Mouse (Mus musculus): ENCODE data around the gene Isl1. TPM values are rescaled to one million over a fixed set of nuclear protein-coding genes. Genes with fewer than 3 reads are reported as not detected.
A peak's percentile ranks its signal among the peaks of the same experiment; 100 is the strongest.

Gene Isl1
- polyA plus RNA-seq (2012; rRNA removed), result 1.2 and 2.0 TPM in 2 replicates

DNA sequence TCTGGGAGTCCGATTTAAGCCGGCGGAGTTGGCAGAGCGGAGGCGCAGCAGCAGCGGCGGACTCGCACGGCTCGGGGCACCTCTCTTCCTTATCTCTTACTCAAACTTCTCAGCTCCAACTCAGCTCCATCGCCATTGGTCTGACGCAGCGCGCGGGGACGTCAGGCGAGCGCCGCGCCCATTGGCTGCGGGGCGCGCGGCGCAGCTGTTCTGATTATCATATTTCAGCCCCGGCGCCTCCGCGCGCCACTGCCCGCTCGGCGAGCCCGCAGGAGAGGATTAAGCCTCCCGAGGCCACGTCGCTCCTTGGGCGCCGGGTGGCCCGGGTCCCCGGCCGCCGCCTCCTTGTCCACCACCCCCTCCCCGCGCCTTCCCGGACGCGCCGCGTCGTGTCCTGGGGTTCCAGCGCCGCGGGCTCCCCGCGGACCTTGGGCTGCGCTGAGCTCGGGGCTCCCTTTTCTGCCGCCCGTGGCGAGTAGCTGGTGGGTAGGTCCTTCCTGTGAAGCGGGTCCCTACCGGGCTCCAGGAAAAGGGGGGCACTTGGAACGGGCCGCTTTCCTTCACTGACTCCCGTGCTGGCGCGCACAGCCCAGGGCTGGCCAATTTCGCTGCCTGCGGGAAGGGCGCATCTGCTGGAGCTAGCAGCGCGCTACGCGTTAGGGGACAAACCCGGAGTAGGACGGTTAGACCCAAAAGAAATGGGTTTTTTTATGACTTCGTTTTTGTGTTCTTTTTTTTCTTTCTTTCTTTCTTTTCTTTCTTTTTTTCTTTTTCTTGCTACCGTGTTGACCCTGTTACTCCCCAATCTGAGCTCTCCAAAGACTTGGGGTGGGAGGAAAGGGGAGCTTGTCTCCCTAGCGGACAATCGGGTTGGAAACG is at the start of gene Isl1:
Isl1 (minus strand) TSS at position 106 of the 879 bp plus-strand sequence.
- under 1% methylated on average over 82 of the region's 82 CpGs for WGBS
- DNase-seq (ENCODE audit: low read depth, low spot score), result peak; percentile 14

DNA sequence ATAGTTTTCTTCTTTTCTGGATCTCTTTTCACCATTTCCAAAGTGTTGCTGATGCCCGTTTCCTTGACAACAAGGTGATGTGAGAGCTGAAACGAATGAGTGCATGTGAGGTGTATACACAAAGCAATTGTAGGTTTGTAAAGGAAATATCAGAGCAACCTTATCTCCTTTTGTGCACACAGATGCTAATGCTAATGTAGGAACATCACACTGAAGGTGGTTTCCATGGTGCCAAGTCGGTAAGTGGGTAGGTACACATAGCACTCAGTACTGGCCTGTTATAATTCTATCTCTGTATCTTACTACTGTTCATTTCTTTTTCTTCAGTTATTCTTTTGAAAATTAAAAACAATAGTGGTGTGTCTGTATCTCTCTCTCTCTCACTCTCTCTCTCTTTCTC is 26.3 kb upstream of the Isl1 start:
- 66% methylated on average over 3 of the region's 3 CpGs for WGBS
- DNase-seq (ENCODE audit: low read depth, low spot score), result no peak

GRCm38 (mm10) chr13:116313636-116314530 is 4.4 kb upstream of the Isl1 start:
- 13% methylated on average over 28 of the region's 28 CpGs for WGBS
- DNase-seq (ENCODE audit: low read depth, low spot score), result no peak

DNA sequence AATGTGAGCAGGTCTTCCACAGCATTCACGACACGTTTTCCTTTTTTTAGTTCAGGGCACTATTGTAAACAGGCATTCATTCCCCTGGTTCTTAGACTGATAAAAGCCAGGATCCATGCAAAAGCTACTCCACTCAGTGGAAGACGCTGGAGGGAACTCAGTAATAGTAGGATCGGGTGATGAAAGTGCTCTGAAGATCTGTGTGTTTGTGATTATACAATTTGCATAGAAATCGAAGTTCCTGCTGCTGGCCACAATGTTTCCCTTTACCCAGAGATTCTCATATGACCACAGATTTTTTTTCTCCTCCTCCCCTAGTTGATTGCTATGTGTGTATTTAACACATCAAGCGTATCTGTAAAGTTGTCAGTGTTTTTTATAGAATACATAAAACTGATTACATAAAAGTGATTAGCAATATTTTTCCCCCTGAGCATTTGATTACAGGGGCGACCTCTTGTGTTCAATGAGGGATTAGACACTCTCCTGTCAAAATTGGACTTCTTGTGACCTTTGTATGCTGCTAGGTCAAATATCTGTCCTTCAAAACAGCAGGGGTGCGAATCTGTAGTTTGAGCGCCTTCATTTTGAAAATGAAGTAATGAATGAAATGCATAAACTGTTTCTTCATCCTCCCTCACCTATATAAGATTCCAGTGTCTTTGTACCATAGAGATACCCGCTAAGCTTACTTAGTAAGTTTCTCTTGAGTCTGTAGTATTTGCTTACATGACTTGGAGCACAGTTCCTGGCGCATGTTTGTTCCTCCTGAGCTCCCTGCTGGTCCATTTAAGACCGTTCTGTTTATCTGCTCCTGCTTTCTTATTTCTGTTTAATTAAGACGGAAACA is 2.6 kb upstream of the Isl1 start:
- WGBS, result 23% methylated on average over 13 of the region's 13 CpGs
- no peak for DNase-seq (ENCODE audit: low read depth, low spot score)

DNA sequence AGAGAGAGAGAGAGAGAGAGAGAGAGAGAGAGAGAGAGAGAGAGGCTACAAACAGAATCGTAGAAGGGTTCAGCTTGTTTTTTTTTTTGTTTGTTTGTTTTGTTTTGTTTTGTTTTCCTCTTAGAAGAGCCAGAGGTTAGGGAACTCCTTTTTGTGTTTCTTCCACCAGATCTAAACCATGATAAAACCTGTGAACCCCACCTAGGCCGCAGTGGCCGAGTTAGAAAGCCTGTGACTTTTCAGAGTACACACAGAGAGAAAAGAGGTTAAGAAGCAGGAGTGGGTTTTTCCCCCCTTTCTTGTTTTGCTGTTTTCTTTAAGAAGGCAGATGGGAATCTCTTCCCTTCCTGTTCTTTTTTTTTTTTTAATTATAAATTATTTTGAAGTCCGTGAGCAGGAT is 1.5 kb upstream of the Isl1 start:
- DNase-seq (ENCODE audit: low read depth, low spot score), result no peak
- 40% methylated on average over 4 of the region's 4 CpGs for WGBS

- no peak for DNase-seq (ENCODE audit: low read depth, low spot score)
- 8% methylated on average over 9 of the region's 9 CpGs for WGBS
Measured at GRCm38 (mm10) chr13:116310463-116310765, 925 bp upstream of the Isl1 start.

- DNase-seq (ENCODE audit: low read depth, low spot score), result no peak
- 1% methylated on average over 18 of the region's 18 CpGs for WGBS
Measured at GRCm38 (mm10) chr13:116308933-116309583, 431 bp downstream of the Isl1 start.

- WGBS, result 6% methylated on average over 20 of the region's 20 CpGs
- DNase-seq (ENCODE audit: low read depth, low spot score), result no peak
Measured at GRCm38 (mm10) chr13:116308121-116308932, 1.2 kb downstream of the Isl1 start.

DNA sequence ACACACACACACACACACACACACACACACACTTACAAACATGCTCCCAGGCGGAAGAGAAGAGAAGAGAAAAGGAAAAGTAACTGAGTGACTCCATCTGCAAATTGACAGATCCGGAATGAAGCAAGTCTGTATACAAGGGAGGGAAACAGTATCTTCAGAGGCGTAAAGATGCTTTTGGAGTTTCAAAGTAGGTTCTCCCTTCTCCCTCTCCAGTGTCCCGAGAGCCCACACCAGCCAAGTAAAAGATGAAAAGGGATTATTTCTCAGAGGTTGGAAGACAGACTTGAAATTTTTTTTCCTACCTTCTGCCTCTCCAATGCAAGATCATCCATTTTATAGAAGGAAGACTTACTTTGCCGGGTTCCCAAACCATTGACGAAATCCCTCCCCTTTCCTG is 2.9 kb downstream of the Isl1 start:
- DNase-seq (ENCODE audit: low read depth, low spot score), result no peak
- WGBS, result 51% methylated on average over 6 of the region's 6 CpGs

DNA sequence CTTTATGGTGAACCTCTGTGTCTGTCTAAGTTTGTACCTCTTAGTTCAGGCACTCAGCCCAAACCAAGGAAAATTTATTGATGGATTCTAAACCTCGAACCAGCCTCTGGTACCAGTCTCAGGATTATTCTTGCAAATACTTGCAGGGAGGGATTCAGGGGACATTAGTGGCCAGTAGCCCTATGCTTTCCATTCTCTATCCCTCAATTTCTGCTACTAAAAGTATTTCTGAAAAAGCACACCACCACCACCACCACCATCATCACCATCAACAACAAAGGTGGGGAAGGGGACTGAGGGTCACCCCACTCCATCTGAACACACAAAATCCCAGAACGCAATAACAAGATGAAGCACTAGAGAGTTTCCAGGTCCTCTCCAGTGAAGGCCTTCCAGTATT is 3.8 kb downstream of the Isl1 start:
- no peak for DNase-seq (ENCODE audit: low read depth, low spot score)
- 40% methylated on average over 2 of the region's 2 CpGs for WGBS

- 13% methylated on average over 25 of the region's 25 CpGs for WGBS
- no peak for DNase-seq (ENCODE audit: low read depth, low spot score)
Measured at GRCm38 (mm10) chr13:116304713-116305470, 4.6 kb downstream of the Isl1 start.

DNA sequence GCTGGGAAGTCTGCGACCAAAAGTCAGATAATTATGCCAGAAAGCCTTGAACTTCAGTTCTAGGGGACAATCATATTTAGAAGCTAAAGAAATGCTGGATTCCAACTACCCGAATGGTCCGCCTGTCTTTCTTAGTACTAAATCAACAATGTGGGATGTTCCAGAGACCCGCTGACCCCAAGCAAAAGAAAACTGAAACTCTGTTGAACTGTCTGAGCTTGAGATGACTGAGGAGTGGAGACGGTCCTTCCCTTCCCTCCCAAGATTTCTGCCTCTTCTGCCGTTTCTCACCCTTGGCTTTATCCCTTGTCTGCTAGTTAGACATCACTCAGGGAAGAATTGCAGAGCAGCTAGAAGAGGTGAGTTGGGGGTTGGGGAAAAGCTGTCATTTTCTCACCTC is 5.7 kb downstream of the Isl1 start:
- 27% methylated on average over 6 of the region's 6 CpGs for WGBS
- DNase-seq (ENCODE audit: low read depth, low spot score), result no peak

- WGBS, result 50% methylated on average over 15 of the region's 15 CpGs
- DNase-seq (ENCODE audit: low read depth, low spot score), result no peak
Measured at GRCm38 (mm10) chr13:116302861-116303260, 6.6 kb downstream of the Isl1 start.

GRCm38 (mm10) chr13:116301706-116302105 is 7.8 kb downstream of the Isl1 start:
- WGBS, result 37% methylated on average over 3 of the region's 3 CpGs
- no peak for DNase-seq (ENCODE audit: low read depth, low spot score)

- DNase-seq (ENCODE audit: low read depth, low spot score), result no peak
- 55% methylated on average over 7 of the region's 7 CpGs for WGBS
Measured at GRCm38 (mm10) chr13:116299241-116299640, 10.2 kb downstream of the Isl1 start.

DNA sequence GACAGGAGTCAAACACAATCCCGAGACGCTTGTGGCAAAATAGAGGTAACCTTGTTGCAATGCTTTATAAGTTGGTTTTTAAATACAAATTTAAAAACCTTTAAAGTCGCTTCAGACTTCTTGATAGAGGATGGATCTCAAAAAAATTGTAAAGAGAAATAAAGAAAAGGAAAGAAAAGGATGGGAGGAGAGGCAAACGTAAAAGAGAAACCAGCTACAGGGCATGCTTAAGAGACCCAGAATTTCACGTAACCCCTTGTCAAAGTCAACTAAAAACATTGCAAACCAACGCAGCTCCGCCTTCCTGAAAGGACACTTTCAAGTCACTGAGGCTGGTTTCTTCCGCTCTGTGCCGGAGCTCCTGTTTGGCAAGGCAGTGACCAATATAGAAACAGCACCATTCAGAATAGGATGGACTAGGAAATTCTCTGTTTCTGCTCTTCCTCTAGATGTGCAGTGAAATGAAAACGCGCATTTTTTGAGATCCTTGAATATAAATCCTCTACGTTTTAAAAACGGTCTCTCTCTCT is 10.8 kb downstream of the Isl1 start:
- 51% methylated on average over 13 of the region's 13 CpGs for WGBS
- DNase-seq (ENCODE audit: low read depth, low spot score), result no peak

DNA sequence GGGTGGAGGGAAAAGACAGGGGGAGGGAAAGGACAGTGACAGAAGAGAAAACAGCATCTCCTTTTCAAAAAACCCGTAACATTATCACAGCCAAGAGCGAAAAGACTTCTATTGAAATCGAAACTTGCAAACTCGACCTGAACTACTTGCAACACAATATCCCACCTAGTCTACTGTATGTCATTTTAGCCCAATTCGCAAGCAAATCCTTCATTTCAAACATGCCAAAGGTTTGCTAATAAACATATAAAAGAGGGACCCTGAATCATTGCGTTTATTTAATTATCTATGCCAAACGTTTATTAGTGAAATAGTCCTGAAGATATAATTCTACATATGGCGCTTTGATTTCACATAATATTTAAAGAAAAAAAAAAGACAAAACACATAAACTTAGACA is 11.5 kb downstream of the Isl1 start:
- WGBS, result 23% methylated on average over 8 of the region's 8 CpGs
- DNase-seq (ENCODE audit: low read depth, low spot score), result no peak
